ENCODE assay signal across 18 mouse cellular contexts in genomic region chr12:99256997-99257396, GRCm38 (mm10).
DNase-seq lines count a peak whose midpoint lies in the region; ATAC-seq lines count a peak whose summit lies in the region.
"Had no signal": no experiment of that assay in that cellular context is flagged by ENCODE, and none has a peak within 500 bp of the region (broad histone marks: within the 10 kb centered on the region; RNA-seq: fewer than 3 reads in every experiment).

No protein-coding gene starts in this region.

- no peak overlapping the region for H3K4me3 ChIP-seq in heart, embryonic 12.5 days
- H3K4me3 ChIP-seq in liver, embryonic 15.5 days (replicated peaks): no peak overlapping the region
- H3K4me3 ChIP-seq in liver, embryonic 12.5 days: no peak overlapping the region
- H3K4me3 ChIP-seq: forebrain, embryonic 13.5 days; left cerebral cortex, adult 2 months; limb, embryonic 10.5 days had no signal

- peaks cover 62% of the 10 kb centered on the region for H3K4me1 ChIP-seq in heart, embryonic 12.5 days (replicated peaks)
- 0 out of 2 replicates have a peak, but pooled peaks cover 11% of the 10 kb centered on the region for H3K4me1 ChIP-seq in liver, embryonic 15.5 days (replicated peaks)
- H3K4me1 ChIP-seq in liver, embryonic 12.5 days: peaks cover 19% of the 10 kb centered on the region

- no peaks in the 10 kb centered on the region for H3K36me3 ChIP-seq in heart, embryonic 12.5 days
- H3K36me3 ChIP-seq in liver, embryonic 15.5 days (replicated peaks): no peaks in the 10 kb centered on the region
- no peaks in the 10 kb centered on the region for H3K36me3 ChIP-seq in liver, embryonic 12.5 days
- H3K36me3 ChIP-seq: limb, embryonic 10.5 days had no signal

- peak overlapping the region; percentile 80 for H3K27ac ChIP-seq in heart, embryonic 12.5 days (ENCODE audit: poor library complexity, severe bottlenecking)
- H3K27ac ChIP-seq in liver, embryonic 15.5 days (replicated peaks): no peak overlapping the region
- no peak overlapping the region for H3K27ac ChIP-seq in liver, embryonic 12.5 days
- H3K27ac ChIP-seq: forebrain, embryonic 13.5 days; left cerebral cortex, adult 2 months; limb, embryonic 10.5 days; stomach, postnatal 0 days had no signal

- no peak overlapping the region for H3K9ac ChIP-seq in heart, embryonic 12.5 days
- H3K9ac ChIP-seq in liver, embryonic 15.5 days: no peak overlapping the region
- no peak overlapping the region for H3K9ac ChIP-seq in liver, embryonic 12.5 days
- H3K9ac ChIP-seq: forebrain, embryonic 13.5 days had no signal

- no peaks in the 10 kb centered on the region for H3K27me3 ChIP-seq in heart, embryonic 12.5 days (replicated peaks)
- H3K27me3 ChIP-seq in liver, embryonic 15.5 days: no peaks in the 10 kb centered on the region
- H3K27me3 ChIP-seq in liver, embryonic 12.5 days (replicated peaks): no peaks in the 10 kb centered on the region
- H3K27me3 ChIP-seq: forebrain, embryonic 13.5 days; Patski had no signal

- no peaks in the 10 kb centered on the region for H3K9me3 ChIP-seq in heart, embryonic 12.5 days (replicated peaks)
- no peaks in the 10 kb centered on the region for H3K9me3 ChIP-seq in liver, embryonic 15.5 days (replicated peaks)
- H3K9me3 ChIP-seq in liver, embryonic 12.5 days (replicated peaks): no peaks in the 10 kb centered on the region
- H3K9me3 ChIP-seq: forebrain, embryonic 13.5 days; limb, embryonic 10.5 days had no signal

- peak overlapping the region; percentile 50 for H3K4me2 ChIP-seq in heart, embryonic 12.5 days
- H3K4me2 ChIP-seq in liver, embryonic 15.5 days: no peak overlapping the region
- H3K4me2 ChIP-seq in liver, embryonic 12.5 days: no peak overlapping the region
- H3K4me2 ChIP-seq: forebrain, embryonic 13.5 days had no signal

- DNase-seq in heart, adult 11 months: no peak
- peak; percentile 70 for DNase-seq in adrenal gland, postnatal 14 days
- DNase-seq in kidney, postnatal 25 days: no peak
- DNase-seq: cerebellum, adult 11-12 months; kidney, adult 18-20 months; lung, adult 18-20 months; right cerebral cortex, postnatal 25 days; thymus, postnatal 14 days had no signal

- 41% methylated on average over 8 of the region's 8 CpGs for WGBS in heart, embryonic 12.5 days
- WGBS in liver, embryonic 15.5 days (ENCODE audit: insufficient replicate concordance): 44% methylated on average over 8 of the region's 8 CpGs
- WGBS in liver, embryonic 12.5 days (ENCODE audit: insufficient replicate concordance): 48% methylated on average over 8 of the region's 8 CpGs

- no peak for ATAC-seq in heart, embryonic 12.5 days (ENCODE audit: insufficient number of reproducible peaks, low FRiP score)
- peak; percentile 74 for ATAC-seq in liver, embryonic 15.5 days (ENCODE audit: insufficient read depth)
- no peak for ATAC-seq in liver, embryonic 12.5 days
- ATAC-seq in common myeloid progenitor, adult 5-6 weeks (replicated peaks; ENCODE audit: low read depth, poor library complexity, severe bottlenecking): peak; percentile 50; the same call in 1 of the 2 replicates
- ATAC-seq: activated CD4-positive, CD25-positive, alpha-beta regulatory T cell, adult 4 months; forebrain, embryonic 13.5 days; Patski had no signal

Comparison
In these comparisons a context has a peak if more than half of its experiments do, and no peak if none do; other contexts are left out.
1. ATAC-seq: peak in liver, embryonic 15.5 days (single experiment) and common myeloid progenitor, adult 5-6 weeks (single experiment); none in heart, embryonic 12.5 days (single experiment) and liver, embryonic 12.5 days (single experiment).